Mouse (Mus musculus) right cerebral cortex, postnatal 14 days (tissue): ENCODE results near the gene Sigirr.

Experiments
- DNase-seq: peaks from one replicate; pipeline ENCODE4 v3.0.0; 2022

The Sigirr gene

DNA sequence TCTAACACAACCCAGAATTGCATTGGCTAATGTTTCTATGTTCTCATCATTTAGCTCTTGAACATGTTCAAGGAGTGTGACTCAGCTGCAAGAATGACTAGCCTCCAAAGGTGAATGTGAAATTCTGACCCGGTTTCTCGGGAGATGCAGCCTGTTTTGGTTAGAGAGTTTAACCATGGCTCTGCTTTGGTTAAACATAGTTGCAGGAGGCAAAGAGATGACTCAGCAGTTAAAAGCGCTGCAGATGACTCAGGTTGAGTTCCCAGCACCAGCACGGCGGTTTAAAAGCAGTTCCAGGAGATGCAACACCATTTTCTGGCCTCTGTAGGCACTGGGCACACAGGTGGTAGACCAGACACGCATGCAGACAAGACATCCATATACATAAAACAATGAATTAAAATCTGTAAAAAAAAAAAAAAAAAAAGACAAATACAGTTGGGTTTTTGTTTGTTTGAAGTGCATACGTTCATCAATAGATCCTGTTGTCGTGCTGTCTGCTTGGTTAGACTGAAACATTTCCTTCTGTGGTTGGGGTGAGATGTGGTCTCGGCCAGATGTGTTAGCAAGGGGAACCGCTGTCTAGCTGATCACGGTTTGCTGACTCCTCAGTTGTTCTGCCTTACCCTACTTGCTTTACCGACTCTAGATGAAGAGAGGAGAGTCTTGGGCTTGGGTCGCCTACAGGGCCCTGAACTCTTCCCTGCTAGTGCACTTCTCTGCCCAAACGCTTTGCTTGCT lies 41.6 kb downstream of the Sigirr start:
- DNase-seq: no peak

- DNase-seq: no peak
Observed at GRCm38 (mm10) chr7:141057541-141057940, 42.8 kb downstream of the Sigirr start.

DNA sequence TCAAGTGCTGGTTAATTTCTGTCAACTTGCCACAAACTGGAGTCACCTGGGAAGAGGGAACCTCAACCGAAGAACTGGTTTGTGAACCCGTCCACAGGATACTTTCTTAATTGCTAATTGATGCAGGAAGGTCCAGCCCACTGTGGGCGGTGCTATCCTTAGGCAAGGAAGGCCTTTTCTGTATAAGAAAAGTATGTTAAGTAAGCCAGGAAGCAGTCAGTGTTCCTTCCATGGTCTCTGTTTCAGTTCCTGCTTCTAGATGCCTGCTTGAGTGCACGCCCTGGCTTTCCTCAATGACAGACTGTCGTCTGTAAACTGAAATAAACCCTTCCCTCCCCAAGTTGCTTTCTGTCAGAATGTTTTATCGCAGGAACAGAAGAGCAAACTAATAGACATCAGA lies 43.4 kb downstream of the Sigirr start:
- no peak for DNase-seq

- DNase-seq: no peak
Observed at GRCm38 (mm10) chr7:141055785-141056184, 44.6 kb downstream of the Sigirr start.

GRCm38 (mm10) chr7:141052421-141052820 lies 48.0 kb downstream of the Sigirr start:
- no peak for DNase-seq

GRCm38 (mm10) chr7:141052016-141052415 lies 48.4 kb downstream of the Sigirr start:
- DNase-seq: no peak

DNA sequence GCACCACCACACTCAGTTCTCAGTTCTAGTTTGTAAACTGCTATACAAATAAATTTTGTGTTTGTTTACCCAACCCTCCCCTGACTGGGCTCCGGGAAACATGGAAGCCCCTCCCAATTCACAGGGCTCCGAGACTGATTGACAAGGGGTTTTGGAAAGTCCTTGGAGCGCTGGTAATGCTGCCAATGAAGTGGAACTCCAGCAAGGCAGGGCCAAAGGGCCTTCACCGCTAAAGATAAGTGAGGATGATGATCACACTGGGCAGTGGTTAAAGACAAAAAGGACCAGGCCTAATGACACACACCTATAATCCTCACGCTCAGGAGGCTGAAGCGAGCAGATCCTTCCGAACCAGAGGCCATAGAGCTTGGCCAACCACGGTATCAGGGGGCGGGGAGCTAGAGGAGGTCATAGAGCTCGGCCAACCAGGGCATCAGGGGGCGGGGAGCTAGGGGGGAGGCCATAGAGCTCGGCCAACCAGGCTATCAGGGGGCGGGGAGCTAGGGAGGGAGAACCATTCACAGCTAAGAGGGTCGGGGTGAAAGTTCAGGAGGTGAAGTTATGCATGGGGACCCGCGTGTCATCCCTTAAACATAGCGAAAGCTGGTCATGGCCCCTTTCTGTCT lies 49.2 kb downstream of the Sigirr start:
- DNase-seq: no peak

- no peak for DNase-seq
Observed at GRCm38 (mm10) chr7:141049326-141049725, 51.0 kb downstream of the Sigirr start.

DNA sequence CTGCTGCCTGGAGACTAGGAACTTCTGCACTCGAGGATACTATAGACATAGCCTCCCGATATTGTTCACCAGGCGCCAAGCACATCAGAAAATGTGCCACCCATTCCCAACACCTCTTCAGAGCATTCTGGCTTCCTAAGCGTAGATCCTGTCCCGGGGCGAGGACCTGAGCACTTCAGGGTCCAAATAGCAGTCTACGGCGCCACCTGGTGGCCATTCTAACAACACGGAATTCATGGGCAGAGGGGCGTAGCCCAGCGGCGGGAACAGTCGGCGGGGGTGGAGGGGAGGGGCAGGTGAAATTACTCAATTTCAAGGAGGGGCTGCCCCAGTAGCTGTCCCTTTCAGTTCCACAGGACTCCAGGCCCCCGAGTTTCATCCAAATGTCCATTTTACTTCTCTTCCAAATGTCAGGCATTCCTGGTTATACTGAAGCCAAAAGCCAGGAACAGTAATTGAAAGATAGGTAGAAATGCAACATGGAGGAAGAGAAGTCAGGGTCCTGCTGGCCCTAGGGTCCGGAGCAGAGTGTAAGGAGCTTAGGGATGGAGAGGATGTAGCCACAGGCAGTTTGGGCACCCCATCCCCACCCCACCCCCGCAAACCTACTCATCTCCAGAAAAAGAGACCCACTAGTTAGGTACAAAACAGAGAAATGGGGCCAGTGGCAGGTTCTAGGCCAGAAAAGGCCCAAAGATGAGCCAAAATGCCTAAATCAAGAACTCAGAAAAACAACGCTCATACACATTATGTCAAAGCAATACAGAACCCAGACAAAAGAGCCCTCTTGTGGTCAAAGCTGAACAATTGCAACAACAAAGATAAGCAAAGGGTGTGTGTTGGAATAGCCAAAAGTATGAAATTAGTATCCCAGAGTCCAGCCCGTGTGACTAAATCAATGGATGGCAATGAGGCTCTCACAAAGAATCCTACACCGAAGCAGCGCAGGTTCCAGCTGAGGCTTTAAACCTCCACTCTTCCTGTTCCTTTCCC lies 51.9 kb downstream of the Sigirr start:
- DNase-seq: peak; percentile 93

- peak; percentile 63 for DNase-seq
Observed at GRCm38 (mm10) chr7:141047581-141048225, 52.7 kb downstream of the Sigirr start.

GRCm38 (mm10) chr7:141046931-141047580 lies 53.3 kb downstream of the Sigirr start:
- no peak for DNase-seq

DNA sequence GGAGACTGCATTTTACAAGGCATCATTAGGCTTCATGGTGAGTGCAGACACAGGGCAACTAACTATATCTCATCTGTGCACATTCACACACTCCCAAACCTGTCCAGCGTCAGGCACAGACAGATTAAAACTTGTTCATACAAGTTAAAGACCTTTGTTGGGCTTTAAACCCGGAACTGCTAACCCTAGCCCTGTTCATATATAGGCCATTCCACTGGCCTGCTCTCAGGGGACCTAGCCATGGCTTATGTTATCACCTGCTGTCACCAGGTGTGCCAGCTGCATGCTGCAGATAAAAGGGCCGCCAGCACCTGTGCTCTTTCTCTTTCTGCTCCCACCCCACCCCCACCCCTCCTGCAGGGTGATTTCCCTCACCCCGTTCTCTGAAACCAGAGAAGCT lies 57.8 kb downstream of the Sigirr start:
- DNase-seq: no peak

GRCm38 (mm10) chr7:141041661-141042060 lies 58.7 kb downstream of the Sigirr start:
- DNase-seq: peak; percentile 40
